Comparison of ENCODE assay signal across 8 mouse cellular contexts in the genomic region with DNA sequence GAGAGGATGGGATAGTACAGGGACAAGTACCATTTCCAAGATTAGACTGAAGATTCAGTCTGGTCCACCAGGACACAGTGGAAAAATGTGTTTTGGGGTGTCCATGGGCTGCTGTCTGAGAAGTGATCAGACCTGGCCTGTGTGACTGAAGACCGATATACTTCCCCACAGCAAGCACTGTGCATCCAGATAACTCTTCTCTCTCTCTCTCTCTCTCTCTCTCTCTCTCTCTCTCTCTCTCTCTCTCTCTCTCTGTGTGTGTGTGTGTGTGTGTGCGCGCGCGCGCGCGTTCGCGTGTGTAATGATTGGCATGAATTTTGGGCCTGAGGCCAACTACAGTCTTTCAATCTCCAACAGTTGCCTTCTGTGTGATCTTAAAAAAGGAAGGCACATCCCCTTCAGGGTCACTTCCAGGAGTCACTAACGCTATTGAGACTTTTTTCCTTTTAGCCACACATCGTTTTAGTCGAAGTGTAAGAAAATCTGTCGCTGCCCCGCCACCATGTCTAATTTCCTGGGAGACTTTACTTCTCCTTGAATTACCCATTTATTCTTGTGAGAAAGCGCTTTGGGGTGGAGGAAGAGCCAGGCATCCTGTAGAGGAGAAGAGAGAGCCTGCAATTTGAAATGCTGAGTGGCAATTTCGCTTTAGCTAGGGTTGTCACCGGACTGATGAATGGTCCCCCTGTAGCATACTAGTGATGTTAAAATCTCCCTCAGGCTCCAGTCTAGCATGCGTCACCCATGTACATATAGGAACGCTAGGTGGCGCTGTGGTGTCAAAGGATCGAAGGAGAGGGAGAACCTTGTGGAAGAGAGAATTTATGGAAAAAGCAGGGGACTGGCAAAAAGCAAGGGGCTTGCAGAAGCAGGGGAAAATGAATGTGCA.
DNase-seq lines count a peak whose midpoint lies in the region; ATAC-seq lines count a peak whose summit lies in the region.

No protein-coding gene starts in this region.

- no peak overlapping the region for H3K4me2 ChIP-seq in intestine, embryonic 16.5 days (ENCODE audit: low read depth, low read length)
- no peak overlapping the region for H3K4me2 ChIP-seq in midbrain, embryonic 11.5 days

- no peak overlapping the region for H3K4me3 ChIP-seq in intestine, embryonic 16.5 days (ENCODE audit: low read length)
- no peak overlapping the region for H3K4me3 ChIP-seq in midbrain, embryonic 11.5 days (ENCODE audit: low read depth, low read length)

- no peak overlapping the region for H3K27ac ChIP-seq in intestine, embryonic 16.5 days (ENCODE audit: low read length)
- H3K27ac ChIP-seq in midbrain, embryonic 11.5 days (ENCODE audit: low read depth, low read length), result no peak overlapping the region

- H3K36me3 ChIP-seq in intestine, embryonic 16.5 days (ENCODE audit: control insufficient read depth, insufficient read depth, low read length), result no peaks in the 10 kb centered on the region
- H3K36me3 ChIP-seq in midbrain, embryonic 11.5 days (ENCODE audit: control insufficient read depth, insufficient read depth, low read length), result no peaks in the 10 kb centered on the region
- H3K36me3 ChIP-seq in splenic B cell, adult 2 months (ENCODE audit: control insufficient read depth, insufficient read depth, low read length, poor library complexity, severe bottlenecking), result no peaks in the 10 kb centered on the region

- H3K9me3 ChIP-seq in intestine, embryonic 16.5 days (ENCODE audit: control insufficient read depth, low read length), result no peaks in the 10 kb centered on the region
- no peaks in the 10 kb centered on the region for H3K9me3 ChIP-seq in midbrain, embryonic 11.5 days (ENCODE audit: control insufficient read depth, low read length)

- DNase-seq in CD4-positive, CD25-positive, alpha-beta regulatory T cell, adult 2 months (ENCODE audit: low read depth, low spot score), result peak; percentile 56
- peak; percentile 95 to 97 for DNase-seq in cerebellum, postnatal 10 days
- peak; percentile 72 to 86 for DNase-seq in frontal cortex, postnatal 10 days (ENCODE audit: low spot score in 2 of 2)
- peak; percentile 59 to 92 for DNase-seq in left cerebral cortex, adult 9 months (ENCODE audit: low spot score in 2 of 2)
- peak; percentile 95 for DNase-seq in midbrain, embryonic 11.5 days (ENCODE audit: low spot score, missing footprints)
- peak; percentile 6 for DNase-seq in splenic B cell, adult 2 months (ENCODE audit: low read depth, low spot score)

- WGBS in intestine, embryonic 16.5 days, result 53% methylated on average over 22 of the region's 22 CpGs
- WGBS in midbrain, embryonic 11.5 days, result 62% methylated on average over 22 of the region's 22 CpGs

- H3K27me3 ChIP-seq in intestine, embryonic 16.5 days (replicated peaks; ENCODE audit: control insufficient read depth, insufficient read depth, low read length), result no peaks in the 10 kb centered on the region
- H3K27me3 ChIP-seq in midbrain, embryonic 11.5 days (ENCODE audit: control insufficient read depth, insufficient read depth, low read length), result no peaks in the 10 kb centered on the region
- no peaks in the 10 kb centered on the region for H3K27me3 ChIP-seq in splenic B cell, adult 2 months (ENCODE audit: control insufficient read depth, insufficient read depth, low read length, poor library complexity, severe bottlenecking)

- H3K4me1 ChIP-seq in intestine, embryonic 16.5 days (ENCODE audit: control insufficient read depth, insufficient read depth, low read length), result no peaks in the 10 kb centered on the region
- H3K4me1 ChIP-seq in midbrain, embryonic 11.5 days (ENCODE audit: control insufficient read depth, insufficient read depth, low read length), result no peaks in the 10 kb centered on the region

- ATAC-seq in CD4-positive, CD25-positive, alpha-beta regulatory T cell, adult 4 months, result no peak
- peak; percentile 66; the same call in 1 of the 2 replicates for ATAC-seq in intestine, embryonic 16.5 days
- peak; percentile 89 for ATAC-seq in midbrain, embryonic 11.5 days (ENCODE audit: low FRiP score)

- H3K9ac ChIP-seq in intestine, embryonic 16.5 days (ENCODE audit: low read depth, low read length), result no peak overlapping the region
- no peak overlapping the region for H3K9ac ChIP-seq in midbrain, embryonic 11.5 days (ENCODE audit: low read length)

Comparison
In these comparisons a context has a peak if more than half of its experiments do, and no peak if none do; other contexts are left out.
1. DNase-seq: peak in every context shown above with its lines; median percentile 96 in cerebellum, postnatal 10 days; 95 in midbrain, embryonic 11.5 days; 79 in frontal cortex, postnatal 10 days; 76 in left cerebral cortex, adult 9 months; 56 in CD4-positive, CD25-positive, alpha-beta regulatory T cell, adult 2 months; 6 in splenic B cell, adult 2 months.